Mouse (Mus musculus): ENCODE measurements around the gene Hadh.

The Hadh gene

GRCm38 (mm10) chr3:131271157-131271556, 744 bp downstream of the Hadh start:
- DNase-seq (ENCODE audit: low spot score in 2 of 2) = no peak

DNA sequence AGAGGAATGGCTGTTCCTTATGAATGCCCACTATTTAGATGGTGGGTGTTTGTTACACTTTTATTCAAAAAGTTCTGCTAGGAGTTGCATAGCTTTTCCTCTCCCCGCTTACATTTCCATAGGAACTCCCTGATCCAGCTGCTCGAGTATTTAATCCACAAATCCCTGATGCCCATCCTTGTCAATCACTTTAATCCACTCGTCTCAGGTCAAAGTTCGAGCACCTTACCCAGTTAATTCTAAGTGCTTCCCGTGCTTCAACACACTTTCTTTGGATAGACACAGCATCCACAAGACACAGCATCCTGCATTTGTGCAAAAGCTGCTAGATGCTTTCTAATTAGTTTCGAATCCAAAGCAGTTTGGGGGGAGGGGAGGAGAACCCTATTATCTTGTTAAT, 1.5 kb downstream of the Hadh start:
- no peak for DNase-seq (ENCODE audit: low spot score in 2 of 2)

DNA sequence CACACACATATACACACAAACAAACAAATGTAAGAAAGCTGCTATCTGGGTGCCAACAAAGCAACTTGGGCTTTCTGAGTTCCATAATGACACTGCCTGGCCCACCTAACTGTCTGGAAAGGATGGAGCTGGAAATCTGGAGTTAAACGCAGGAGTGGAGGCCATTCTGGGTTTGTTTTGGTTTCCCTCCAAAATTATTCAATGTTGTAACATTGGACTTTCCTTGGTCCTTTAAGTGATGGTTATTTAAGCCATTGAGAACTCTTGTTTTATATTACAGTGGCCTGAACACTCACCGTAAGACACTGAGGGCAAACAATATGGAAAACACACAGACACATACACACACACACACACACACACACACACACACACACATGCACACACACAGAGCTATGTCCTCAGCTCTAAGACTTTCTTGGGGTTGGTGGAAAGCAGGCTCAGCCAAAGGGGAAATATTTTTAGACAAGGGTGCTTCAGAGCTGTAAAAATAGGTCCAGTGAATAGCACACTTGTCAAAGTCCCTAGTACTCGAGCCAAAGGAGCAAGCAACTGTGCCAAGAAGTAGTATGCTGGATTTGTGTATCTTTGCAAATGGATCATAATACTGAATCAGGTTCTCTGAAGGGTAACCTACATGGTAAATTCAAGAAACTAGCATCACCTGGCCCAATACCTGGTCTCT, 5.4 kb downstream of the Hadh start:
- no peak for DNase-seq (ENCODE audit: low spot score in 2 of 2)

GRCm38 (mm10) chr3:131265516-131265915, 6.4 kb downstream of the Hadh start:
- no peak for DNase-seq (ENCODE audit: low spot score in 2 of 2)

DNA sequence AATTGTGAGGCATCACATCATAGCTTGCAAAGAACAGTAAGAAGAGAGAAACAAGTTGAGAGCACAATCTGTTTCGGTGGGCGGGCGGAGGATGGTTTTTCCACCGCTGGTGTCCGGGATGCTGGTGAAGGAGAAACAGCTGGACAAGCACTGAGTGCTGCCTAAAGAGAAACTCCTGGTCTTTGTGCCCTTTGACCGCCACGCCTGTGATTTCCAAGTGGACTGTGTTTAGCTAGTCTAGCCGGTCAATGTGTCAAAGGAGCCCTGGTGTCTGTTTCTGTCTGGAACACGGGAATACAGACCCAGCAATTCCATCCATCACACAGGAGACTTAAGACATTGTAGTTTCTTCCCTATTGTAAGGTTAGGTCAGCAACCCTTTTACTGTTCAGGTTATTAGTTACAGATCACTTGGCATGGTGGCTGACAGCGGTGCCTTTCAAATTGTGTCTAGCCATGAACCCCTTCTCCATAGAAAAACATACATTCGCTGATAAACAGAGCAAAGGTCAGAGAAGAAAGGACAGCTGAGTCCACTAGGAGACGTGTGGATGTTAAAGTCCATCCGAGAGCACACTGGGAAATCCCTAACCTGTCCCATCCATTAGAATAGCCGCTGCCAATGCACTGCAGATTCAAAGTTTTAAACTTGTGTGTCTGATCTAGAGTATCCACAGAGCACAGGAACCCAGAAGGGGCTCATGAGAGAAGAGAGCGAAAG, 8.0 kb downstream of the Hadh start:
- DNase-seq (ENCODE audit: low spot score in 2 of 2) = no peak

DNA sequence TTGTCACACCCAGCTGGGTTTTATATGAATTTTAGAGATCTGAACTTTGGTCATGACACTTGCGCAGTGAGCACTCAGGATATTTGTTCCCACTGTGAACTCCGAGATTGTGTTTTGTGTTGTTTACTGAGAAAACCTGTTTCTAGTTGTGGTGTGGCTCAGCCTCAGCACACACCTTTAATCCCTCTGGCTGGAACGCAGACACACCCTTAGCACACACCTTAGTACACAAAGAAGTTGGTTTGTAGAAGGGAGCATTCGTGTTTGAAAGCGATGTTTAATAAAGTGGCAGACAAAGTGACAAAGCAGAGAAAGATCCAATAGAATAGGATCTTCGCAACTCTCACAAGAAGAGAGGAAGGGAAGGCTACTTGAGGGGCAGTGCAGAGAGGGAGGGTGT, 11.5 kb downstream of the Hadh start:
- no peak for DNase-seq (ENCODE audit: low spot score in 2 of 2)

DNA sequence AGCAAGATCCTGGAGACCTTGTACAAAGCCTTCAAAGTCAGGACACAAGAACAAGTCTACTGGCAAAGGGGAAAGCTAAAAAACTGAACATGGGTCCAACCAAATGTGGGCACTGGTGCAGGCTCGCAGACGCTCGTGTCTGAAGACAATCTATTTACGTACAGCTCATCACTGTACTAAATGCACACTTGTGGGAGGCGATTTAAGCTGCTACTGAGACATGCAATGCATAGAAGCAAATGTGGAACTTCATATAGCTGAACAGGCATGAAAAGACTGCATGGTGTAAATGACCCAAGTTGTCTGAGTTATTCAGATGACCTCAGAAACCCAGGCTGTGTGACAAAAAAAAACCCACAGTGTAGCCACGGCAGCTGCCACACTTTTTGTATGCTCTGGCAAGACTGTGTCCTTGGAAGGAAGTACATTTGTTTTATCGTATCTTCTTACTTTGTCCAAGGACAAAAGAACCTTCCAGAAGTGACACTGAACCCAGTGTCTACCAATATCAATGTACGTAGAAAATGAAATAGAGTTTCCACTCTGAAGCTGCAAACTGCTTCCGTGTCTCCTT, 12.4 kb downstream of the Hadh start:
- DNase-seq (ENCODE audit: low spot score in 2 of 2) = no peak

DNA sequence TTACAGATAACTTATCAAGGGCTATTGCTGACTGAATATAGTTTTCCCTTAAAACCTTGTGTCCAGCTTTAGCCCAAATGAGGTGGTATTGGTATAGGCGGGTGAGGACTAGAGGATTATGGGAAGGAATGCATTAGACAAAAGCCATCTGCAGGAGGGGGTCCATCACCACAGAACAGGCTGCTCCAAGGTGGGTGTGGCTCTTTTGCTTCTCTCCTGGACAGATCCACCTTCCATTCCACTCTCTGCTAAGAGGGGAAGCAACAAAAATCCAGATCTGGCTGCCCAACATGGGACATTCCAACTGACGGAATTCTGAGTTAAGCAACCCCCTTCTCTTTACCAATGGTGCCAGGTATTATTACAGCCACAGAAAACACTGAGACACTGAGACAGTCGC, 13.0 kb downstream of the Hadh start:
- no peak for DNase-seq (ENCODE audit: low spot score in 2 of 2)

- no peak for DNase-seq (ENCODE audit: low spot score in 2 of 2)
These were observed 16.4 kb downstream of the Hadh start for GRCm38 (mm10) chr3:131255399-131255981.

- no peak for DNase-seq (ENCODE audit: low spot score in 2 of 2)
These were observed 16.9 kb downstream of the Hadh start for GRCm38 (mm10) chr3:131254991-131255390.

- no peak for DNase-seq (ENCODE audit: low spot score in 2 of 2)
These were observed 20.3 kb downstream of the Hadh start for GRCm38 (mm10) chr3:131251601-131252000.

GRCm38 (mm10) chr3:131250978-131251377, 20.9 kb downstream of the Hadh start:
- no peak for DNase-seq (ENCODE audit: low spot score in 2 of 2)

DNA sequence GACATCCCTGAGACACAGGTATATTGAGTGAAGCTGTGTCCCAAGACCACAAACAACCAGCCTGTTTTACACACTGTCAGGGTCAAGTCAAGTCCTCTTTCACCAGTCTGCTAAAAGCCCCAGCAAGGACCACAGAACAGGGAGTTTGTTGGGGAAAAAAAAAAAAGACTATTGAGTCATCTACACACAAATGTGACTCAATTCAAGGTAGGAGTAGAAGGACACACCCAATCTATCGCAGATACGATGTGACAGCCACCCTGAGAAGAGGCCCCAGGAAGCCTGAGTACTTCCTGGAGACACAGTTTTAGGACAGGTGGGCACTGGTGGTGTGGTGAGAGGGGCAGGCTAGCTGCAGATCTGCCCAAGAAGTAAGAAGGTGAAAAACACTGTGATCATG, 21.6 kb downstream of the Hadh start:
- no peak for DNase-seq (ENCODE audit: low spot score in 2 of 2)

- DNase-seq (ENCODE audit: low spot score in 2 of 2) = no peak
These were observed 23.5 kb downstream of the Hadh start for GRCm38 (mm10) chr3:131248444-131248843.

DNA sequence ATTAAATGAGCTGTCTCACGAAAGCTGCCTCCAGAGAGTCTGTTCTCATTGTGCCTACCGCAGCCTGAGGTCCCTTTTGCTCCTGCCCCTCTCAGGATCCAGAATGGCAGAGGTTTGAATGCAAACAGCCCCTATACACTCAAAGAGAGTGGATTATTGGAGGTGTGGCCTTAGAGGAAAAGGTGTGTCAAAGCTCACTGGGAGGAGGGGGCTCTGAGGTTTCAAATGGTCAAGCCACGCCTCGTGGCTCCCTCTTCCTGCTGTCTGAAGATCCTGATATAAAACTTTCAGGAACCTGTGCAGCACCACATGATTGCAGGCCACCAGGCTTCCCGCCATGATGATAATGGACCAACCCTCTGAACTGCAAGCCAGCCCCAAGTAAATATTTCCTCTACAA, 24.1 kb downstream of the Hadh start:
- no peak for DNase-seq (ENCODE audit: low spot score in 2 of 2)

- no peak for DNase-seq (ENCODE audit: low spot score in 2 of 2)
These were observed 24.5 kb downstream of the Hadh start for GRCm38 (mm10) chr3:131247447-131247846.

DNA sequence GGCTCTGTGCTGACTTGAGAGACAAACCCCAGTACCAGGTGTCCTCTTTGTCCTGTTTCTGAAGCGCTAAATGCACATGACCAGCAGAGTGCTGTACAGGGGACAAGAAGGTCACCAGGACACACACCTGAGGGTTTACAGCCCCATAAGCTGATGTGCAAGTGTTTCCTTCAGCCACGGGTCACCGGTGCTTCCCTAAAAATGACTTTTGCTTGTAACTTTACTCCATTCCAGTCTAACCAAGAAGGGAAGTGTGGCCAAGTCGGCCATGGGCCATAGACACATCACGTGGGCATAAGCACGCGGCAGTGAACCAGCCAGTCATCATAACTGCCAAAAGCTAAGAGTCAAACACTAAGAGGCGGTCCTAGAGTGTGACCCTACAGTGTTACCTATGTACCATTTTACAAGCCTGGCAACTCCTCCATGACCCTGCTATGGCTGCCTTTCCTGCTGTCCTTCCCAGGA, 25.3 kb downstream of the Hadh start:
- no peak for DNase-seq (ENCODE audit: low spot score in 2 of 2)

- DNase-seq (ENCODE audit: low spot score in 2 of 2) = peak; percentile 38 to 50
These were observed 25.9 kb downstream of the Hadh start for GRCm38 (mm10) chr3:131245766-131246578.

DNA sequence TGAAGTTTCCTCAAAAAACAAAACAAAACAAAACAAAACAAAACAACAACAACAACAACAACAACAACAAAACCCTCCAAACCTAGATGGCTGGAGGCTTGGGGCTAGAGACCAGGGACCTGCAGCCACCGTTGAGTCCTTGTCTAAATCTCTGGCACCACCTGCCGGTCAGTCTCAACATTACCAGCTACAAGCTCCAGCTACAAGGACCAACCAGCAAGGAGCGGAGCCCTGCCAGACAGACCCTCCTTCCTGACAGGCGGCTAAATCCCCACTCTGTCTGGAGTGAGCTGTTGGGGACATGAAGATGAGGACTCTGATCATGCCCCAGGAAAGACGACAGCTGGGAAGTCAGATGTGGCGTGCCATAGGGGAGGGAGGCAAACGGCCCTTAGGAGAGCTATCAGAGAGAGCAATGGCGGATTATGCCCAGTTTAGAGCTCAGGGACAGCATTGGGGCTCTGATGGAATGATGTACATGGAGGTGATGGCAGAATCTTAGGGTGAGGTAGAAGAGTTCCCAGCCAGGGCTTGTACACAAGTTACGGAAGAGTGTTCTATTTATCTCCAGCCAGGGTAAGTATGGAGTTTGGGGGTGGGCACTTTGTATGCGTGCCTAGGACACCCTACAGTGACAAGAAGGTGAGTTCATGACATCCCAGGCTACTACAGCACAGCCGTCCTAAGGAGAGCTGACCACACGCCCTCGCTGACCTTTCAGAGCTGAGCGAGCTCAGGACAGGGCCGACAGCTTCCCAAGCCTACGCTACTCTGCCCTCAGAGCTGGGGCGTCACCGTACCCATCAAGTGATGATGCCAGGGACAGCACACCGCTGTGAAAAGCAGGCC, 33.9 kb downstream of the Hadh start:
- peak; percentile 29 to 74 for DNase-seq (ENCODE audit: low spot score in 2 of 2)

DNA sequence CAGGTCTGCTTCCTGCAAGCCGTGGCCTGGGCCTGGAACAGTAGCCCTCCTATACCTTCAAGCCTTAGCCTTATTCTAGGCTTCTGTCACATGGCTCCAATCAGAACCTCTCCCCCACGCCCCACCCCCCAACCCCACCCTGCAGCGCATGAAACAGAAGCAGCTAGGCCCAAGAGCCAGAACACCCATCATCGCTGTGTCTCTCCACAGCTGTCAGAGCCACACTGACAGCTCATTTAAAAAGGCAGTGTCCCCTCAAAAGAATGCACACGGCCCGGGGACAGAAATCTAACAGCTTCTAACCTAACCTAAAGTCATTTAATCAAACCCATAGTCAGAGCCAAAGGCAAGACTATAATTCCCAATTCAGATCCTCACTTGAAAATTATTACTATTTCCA, 34.8 kb downstream of the Hadh start:
- DNase-seq (ENCODE audit: low spot score in 2 of 2) = no peak

GRCm38 (mm10) chr3:131228083-131228482, 43.8 kb downstream of the Hadh start:
- DNase-seq (ENCODE audit: low spot score in 2 of 2) = no peak
